Mouse (Mus musculus) stomach, postnatal 0 days (tissue): ENCODE results near the gene Podn. TPM values are rescaled to one million over a fixed set of nuclear protein-coding genes. Genes with fewer than 3 reads are reported as not detected.

Experiments
- ATAC-seq: fragments of 200-750 bp; cut with Nextera tagmentation; 2 replicates; pipeline ENCODE4 v1.8.0; 2017; ENCODE audit not compliant: low FRiP score, low TSS enrichment
- DNase-seq: peaks from one replicate; pipeline ENCODE4 v3.0.0-alpha.2; 2016; ENCODE audit warnings: low spot score
- H3K27ac ChIP-seq: fragments of 300-500 bp; sonication (generic); replicated peaks from 2 replicates; pipeline ENCODE4 v1.5.1; 2014; ENCODE audit warnings: mild to moderate bottlenecking, control low read depth
- H3K27me3 ChIP-seq: fragments of 300-500 bp; sonication (generic); 2 replicates; pipeline ENCODE4 v1.6.1; 2014; ENCODE audit warnings: low read length; ENCODE audit not compliant: control insufficient read depth, insufficient read depth
- H3K36me3 ChIP-seq: fragments of 300-500 bp; sonication (generic); 2 replicates; pipeline ENCODE4 v1.6.1; 2014; ENCODE audit warnings: low read length, mixed read lengths; ENCODE audit not compliant: control insufficient read depth, insufficient read depth
- H3K4me1 ChIP-seq: fragments of 300-500 bp; sonication (generic); replicated peaks from 2 replicates; pipeline ENCODE4 v1.6.1; 2014; ENCODE audit warnings: antibody characterized with exemption; ENCODE audit not compliant: control insufficient read depth, insufficient read depth
- H3K4me2 ChIP-seq: fragments of 300-500 bp; sonication (generic); replicated peaks from 2 replicates; pipeline ENCODE4 v1.6.1; 2014; ENCODE audit warnings: low read depth, mild to moderate bottlenecking, control low read depth, moderate library complexity
- H3K4me3 ChIP-seq: fragments of 300-500 bp; sonication (generic); 2 replicates; pipeline ENCODE4 v1.5.1; 2014; ENCODE audit warnings: low read depth, low read length, control low read depth
- H3K9ac ChIP-seq: fragments of 300-500 bp; sonication (generic); 2 replicates; pipeline ENCODE4 v1.6.1; 2014; ENCODE audit warnings: mild to moderate bottlenecking, low read length, control low read depth, mixed read lengths
- H3K9me3 ChIP-seq: fragments of 300-500 bp; sonication (generic); 2 replicates; pipeline ENCODE4 v1.6.1; 2016; ENCODE audit warnings: low read length; ENCODE audit not compliant: control insufficient read depth
- CTCF ChIP-seq: IDR thresholded peaks from 2 replicates; pipeline ENCODE4 v1.5.1; 2016; ENCODE audit warnings: antibody characterized with exemption, low read depth, mild to moderate bottlenecking, moderate library complexity
- EP300 ChIP-seq: optimal IDR thresholded peaks from 2 replicates; pipeline ENCODE3; 2016; ENCODE audit warnings: antibody characterized with exemption
- WGBS: fragments of 180-500 bp; shearing (Covaris S2); extraction: QIAGEN DNeasy Blood & Tissue Kit; methylation state at CpG from one replicate; pipeline ENCODE4 v1.1.7; 2014; 5-methylcytosine and 5-hydroxymethylcytosine counted together
- polyA plus RNA-seq: library from polyadenylated mRNA; unstranded; fragments of >200 nt; fragmentation: Nextera tagmentation; extraction: Ambion mirVana; gene quantifications from 2 replicates; pipeline ENCODE4 v1.2.1, GENCODE M21; 2015

Gene Podn
- polyA plus RNA-seq, 1 experiment from 2014 or later: 2.0 TPM

DNA sequence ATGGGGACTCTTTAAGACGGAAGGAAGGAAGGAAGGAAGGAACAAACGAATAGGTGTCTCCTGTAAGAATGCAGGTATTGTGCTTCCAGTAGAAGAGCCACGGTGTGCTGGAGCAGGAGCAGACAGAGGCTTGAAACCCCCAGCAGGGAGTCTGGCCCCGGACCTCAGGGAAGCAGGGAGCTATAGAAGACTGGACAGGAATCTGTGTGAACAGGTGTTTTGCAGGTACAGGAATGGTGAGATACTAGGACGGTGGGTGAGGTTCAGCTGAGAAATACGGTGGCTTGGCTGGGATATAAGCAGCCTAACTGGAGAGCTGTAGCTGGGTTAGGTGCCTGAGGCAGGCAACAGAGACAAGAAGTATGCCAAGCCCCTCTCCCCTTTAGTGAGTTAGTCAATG lies 76.1 kb downstream of the Podn start:
- ATAC-seq (no peak), DNase-seq (no peak)
- WGBS: 84% methylated on average over 6 of the region's 6 CpGs
- Histone ChIP-seq H3K9me3 (no peaks in the 10 kb centered on the region), H3K36me3 (no peaks in the 10 kb centered on the region), H3K27me3 (no peaks in the 10 kb centered on the region), H3K27ac (no peak overlapping the region), H3K4me3 (no peak overlapping the region), H3K9ac (no peak overlapping the region), H3K4me2 (no peak overlapping the region), H3K4me1 (no peaks in the 10 kb centered on the region)
- no peak for TF ChIP-seq EP300
- no peak for TF ChIP-seq CTCF

DNA sequence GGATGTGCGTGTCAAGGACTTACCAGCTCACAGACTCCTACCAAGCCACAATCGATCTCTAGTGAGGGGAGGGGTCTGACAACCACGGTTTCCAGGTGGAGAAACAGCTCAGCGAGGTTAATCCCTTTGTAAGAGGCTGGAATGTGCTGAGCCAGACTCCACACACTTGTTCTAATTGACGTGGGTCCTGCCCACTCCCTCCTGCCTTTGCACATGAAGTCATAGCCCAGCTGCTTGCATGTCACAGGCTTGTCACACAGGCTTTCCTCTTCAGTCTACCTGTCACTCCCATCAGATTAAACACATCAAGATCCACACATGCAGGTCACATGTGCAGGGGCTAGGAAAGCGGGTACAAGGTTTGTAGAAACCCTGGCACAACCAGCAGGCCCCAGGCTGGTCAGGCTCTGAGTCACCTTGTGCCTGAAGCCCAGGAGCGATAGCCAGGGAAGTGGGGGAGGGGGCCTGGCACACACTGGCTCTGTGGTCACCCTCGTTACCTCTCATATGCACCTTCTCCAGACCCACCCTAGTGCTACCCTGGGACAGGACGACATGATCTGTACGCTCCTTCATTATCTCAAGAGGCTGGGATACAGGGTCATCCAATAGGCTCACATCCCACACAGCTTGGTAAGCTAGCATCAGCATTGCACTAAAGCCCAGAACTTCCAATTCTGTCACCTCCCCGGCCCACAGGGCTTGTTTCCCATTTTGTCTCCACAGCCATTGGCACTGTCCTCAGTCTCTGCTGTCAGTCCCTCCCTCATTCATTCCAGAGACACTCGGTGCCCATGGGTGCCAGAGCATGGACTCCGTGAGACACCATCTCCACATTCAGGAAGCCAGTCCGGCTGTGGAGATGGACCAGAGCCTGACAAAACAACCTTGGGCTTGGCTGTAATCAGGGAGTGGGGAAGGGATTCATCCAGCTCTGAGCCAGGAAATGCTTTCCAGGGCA lies 77.0 kb downstream of the Podn start:
- TF ChIP-seq CTCF: no peak
- no peak for TF ChIP-seq EP300
- DNase-seq (no peak), ATAC-seq (no peak)
- H3K27me3 ChIP-seq: no peaks in the 10 kb centered on the region
- no peak overlapping the region for H3K9ac ChIP-seq
- WGBS: 46% methylated on average over 14 of the region's 14 CpGs
- no peaks in the 10 kb centered on the region for H3K36me3 ChIP-seq
- H3K4me3 ChIP-seq: no peak overlapping the region
- no peak overlapping the region for H3K27ac ChIP-seq
- no peaks in the 10 kb centered on the region for H3K4me1 ChIP-seq
- no peak overlapping the region for H3K4me2 ChIP-seq
- H3K9me3 ChIP-seq: no peaks in the 10 kb centered on the region

GRCm38 (mm10) chr4:108018241-108018923 lies 77.9 kb downstream of the Podn start:
- H3K4me3 ChIP-seq: no peak overlapping the region
- no peaks in the 10 kb centered on the region for H3K9me3 ChIP-seq
- no peak overlapping the region for H3K9ac ChIP-seq
- H3K36me3 ChIP-seq: no peaks in the 10 kb centered on the region
- H3K4me2 ChIP-seq: no peak overlapping the region
- TF ChIP-seq CTCF (no peak), EP300 (no peak)
- no peaks in the 10 kb centered on the region for H3K27me3 ChIP-seq
- ATAC-seq (no peak), DNase-seq (no peak)
- WGBS: 47% methylated on average over 10 of the region's 10 CpGs
- H3K4me1 ChIP-seq: no peaks in the 10 kb centered on the region
- no peak overlapping the region for H3K27ac ChIP-seq

DNA sequence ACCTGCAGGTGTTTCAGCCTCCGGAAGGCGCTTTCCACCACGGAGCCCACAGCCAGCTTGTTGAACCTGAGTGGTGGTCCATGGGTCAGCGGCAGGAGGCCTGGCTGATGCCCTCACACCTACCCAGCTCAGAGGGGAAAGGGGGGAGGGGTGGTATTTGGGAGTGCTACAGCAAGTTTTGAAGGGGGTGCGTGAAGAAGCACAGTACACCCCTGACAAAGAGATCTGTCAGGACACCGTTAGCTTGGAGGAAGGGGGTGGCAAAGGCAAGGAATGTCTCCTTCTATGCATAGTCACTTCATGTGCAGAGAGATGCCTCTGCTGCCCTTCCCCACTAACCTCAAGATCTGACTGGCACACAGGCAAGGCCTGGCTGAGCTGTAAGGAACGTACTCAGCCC lies 78.4 kb downstream of the Podn start:
- no peak for DNase-seq
- WGBS: 77% methylated on average over 7 of the region's 7 CpGs
- ATAC-seq: no peak
- no peak overlapping the region for H3K4me2 ChIP-seq
- no peaks in the 10 kb centered on the region for H3K27me3 ChIP-seq
- H3K4me3 ChIP-seq: no peak overlapping the region
- TF ChIP-seq CTCF: no peak
- no peak for TF ChIP-seq EP300
- no peaks in the 10 kb centered on the region for H3K4me1 ChIP-seq
- H3K36me3 ChIP-seq: no peaks in the 10 kb centered on the region
- H3K27ac ChIP-seq: no peak overlapping the region
- H3K9ac ChIP-seq: no peak overlapping the region
- H3K9me3 ChIP-seq: no peaks in the 10 kb centered on the region

GRCm38 (mm10) chr4:108016321-108016720 lies 79.9 kb downstream of the Podn start:
- Histone ChIP-seq H3K9me3 (no peaks in the 10 kb centered on the region), H3K4me1 (no peaks in the 10 kb centered on the region), H3K4me3 (no peak overlapping the region), H3K27ac (no peak overlapping the region), H3K4me2 (no peak overlapping the region), H3K9ac (no peak overlapping the region), H3K36me3 (no peaks in the 10 kb centered on the region), H3K27me3 (no peaks in the 10 kb centered on the region)
- ATAC-seq (no peak), DNase-seq (no peak)
- no peak for TF ChIP-seq EP300
- no peak for TF ChIP-seq CTCF
- WGBS: 91% methylated on average over 3 of the region's 3 CpGs
